Mouse (Mus musculus) kidney, embryonic 16.5 days (tissue): ENCODE results near the gene Zfp948. TPM values are rescaled to one million over a fixed set of nuclear protein-coding genes. Genes with fewer than 3 reads are reported as not detected.

Experiments
- ATAC-seq: fragments of 200-750 bp; cut with Nextera tagmentation; 2 replicates; pipeline ENCODE4 v1.8.0; 2017; ENCODE audit warnings: moderate TSS enrichment; ENCODE audit not compliant: low FRiP score, low TSS enrichment
- H3K27ac ChIP-seq: fragments of 300-500 bp; sonication (generic); 2 replicates; pipeline ENCODE4 v1.5.1; 2014; ENCODE audit warnings: low read length
- H3K27me3 ChIP-seq: fragments of 300-500 bp; sonication (generic); 2 replicates; pipeline ENCODE4 v1.6.1; 2014; ENCODE audit warnings: low read length, control low read depth, mixed read lengths; ENCODE audit not compliant: insufficient read depth
- H3K36me3 ChIP-seq: fragments of 300-500 bp; sonication (generic); 2 replicates; pipeline ENCODE4 v1.6.1; 2014; ENCODE audit warnings: low read length, control low read depth, mixed read lengths; ENCODE audit not compliant: insufficient read depth
- H3K4me1 ChIP-seq: fragments of 300-500 bp; sonication (generic); 2 replicates; pipeline ENCODE4 v1.6.1; 2014; ENCODE audit warnings: low read length, control low read depth, mixed read lengths; ENCODE audit not compliant: insufficient read depth
- H3K4me2 ChIP-seq: fragments of 300-500 bp; sonication (generic); replicated peaks from 2 replicates; pipeline ENCODE4 v1.6.1; 2014; ENCODE audit warnings: low read depth, low read length
- H3K4me3 ChIP-seq: fragments of 300-500 bp; sonication (generic); 2 replicates; pipeline ENCODE4 v1.5.1; 2014; ENCODE audit warnings: mild to moderate bottlenecking, low read length
- H3K9ac ChIP-seq: fragments of 300-500 bp; sonication (generic); replicated peaks from 2 replicates; pipeline ENCODE4 v1.6.1; 2014; ENCODE audit warnings: low read length
- H3K9me3 ChIP-seq: fragments of 300-500 bp; sonication (generic); 2 replicates; pipeline ENCODE4 v1.6.1; 2016; ENCODE audit warnings: low read length, control low read depth
- WGBS: fragments of 180-500 bp; shearing (Covaris S2); extraction: QIAGEN DNeasy Blood & Tissue Kit; methylation state at CpG from one replicate; pipeline ENCODE4 v1.1.7; 2014; 5-methylcytosine and 5-hydroxymethylcytosine counted together
- polyA plus RNA-seq: library from polyadenylated mRNA; unstranded; fragments of >200 nt; fragmentation: Nextera tagmentation; extraction: Ambion mirVana; gene quantifications from 2 replicates; pipeline ENCODE4 v1.2.1, GENCODE M21; 2015

Gene Zfp948
- polyA plus RNA-seq: 20.5 and 20.6 TPM in 2 replicates

DNA sequence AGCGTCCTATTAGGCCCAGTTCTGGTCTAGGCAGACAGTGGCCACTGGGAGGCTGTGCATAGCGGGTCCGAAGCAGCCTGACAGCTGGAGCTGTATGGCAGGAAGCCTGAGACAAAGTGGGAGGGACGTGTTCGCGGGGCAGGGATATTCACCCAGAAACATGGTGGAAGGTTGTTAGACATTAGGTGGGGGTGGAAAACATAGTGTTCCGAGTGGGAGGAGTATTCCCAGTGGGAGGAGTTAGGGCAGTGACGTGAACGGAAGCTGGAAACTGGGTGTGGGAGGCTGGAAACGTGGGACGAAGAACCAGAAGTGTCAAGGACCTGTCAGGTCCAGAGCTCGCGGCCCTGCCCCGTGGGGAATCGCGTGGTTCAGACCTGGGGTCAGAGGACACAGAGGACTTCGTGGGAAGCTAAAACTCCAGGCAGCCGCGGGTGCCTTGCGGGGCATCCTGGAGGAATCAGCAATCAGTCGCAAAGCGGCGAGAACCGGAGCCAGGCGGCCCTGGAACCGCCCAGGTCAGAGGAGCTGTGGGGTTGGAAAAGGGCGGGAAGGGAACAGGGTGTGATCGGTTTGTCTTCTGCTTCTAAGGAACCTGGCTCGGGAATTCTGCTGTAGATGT lies at the start of gene Zfp948:
Zfp948 (plus strand) TSS at position 281 of the 622 bp plus-strand sequence.
- H3K4me1 ChIP-seq: peaks cover 16% of the 10 kb centered on the region
- H3K27me3 ChIP-seq: no peaks in the 10 kb centered on the region
- H3K27ac ChIP-seq: peak within 1 kb of the TSS; percentile 94
- H3K4me2 ChIP-seq: peak within 1 kb of the TSS; percentile 65
- H3K9ac ChIP-seq: peak within 1 kb of the TSS; percentile 79
- peaks cover 4% of the 10 kb centered on the region; the same call in 1 of the 2 replicates for H3K36me3 ChIP-seq
- peak; percentile 98 for ATAC-seq
- H3K9me3 ChIP-seq: no peaks in the 10 kb centered on the region
- 0% methylated on average over 29 of the region's 29 CpGs for WGBS
- H3K4me3 ChIP-seq: peak within 1 kb of the TSS; percentile 70

GRCm38 (mm10) chr17:21517130-21517671 lies 49.6 kb upstream of the Zfp948 start:
- ATAC-seq: no peak
- no peaks in the 10 kb centered on the region for H3K27me3 ChIP-seq
- H3K9me3 ChIP-seq: no peaks in the 10 kb centered on the region
- no peaks in the 10 kb centered on the region for H3K36me3 ChIP-seq
- WGBS: 36% methylated on average over 4 of the region's 4 CpGs
- peak overlapping the region; percentile 73 for H3K4me3 ChIP-seq
- peak overlapping the region; percentile 97 for H3K27ac ChIP-seq
- H3K9ac ChIP-seq: peak overlapping the region; percentile 73
- H3K4me2 ChIP-seq: peak overlapping the region; percentile 87
- H3K4me1 ChIP-seq: peaks cover 5% of the 10 kb centered on the region; the same call in 1 of the 2 replicates

DNA sequence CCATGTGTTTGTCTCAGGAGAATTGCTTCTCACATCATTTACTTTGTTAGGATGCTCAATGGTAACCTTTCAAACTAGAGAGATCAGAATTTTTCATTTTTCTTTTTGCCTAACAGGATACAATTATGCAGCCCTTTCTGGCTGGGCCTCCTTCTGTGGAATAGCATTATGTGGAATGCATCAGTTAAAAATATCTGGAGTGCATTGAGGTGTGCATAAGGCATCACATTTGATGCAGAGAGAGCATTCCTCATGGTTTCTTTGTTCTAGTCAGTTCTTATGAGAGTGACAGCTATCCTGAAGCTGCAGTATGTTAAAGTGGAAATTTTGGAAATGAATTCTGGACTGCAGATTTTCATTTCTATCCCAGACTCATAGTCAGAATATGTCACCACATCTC lies 40.5 kb upstream of the Zfp948 start:
- H3K9ac ChIP-seq: no peak overlapping the region
- no peaks in the 10 kb centered on the region for H3K27me3 ChIP-seq
- no peak for ATAC-seq
- no peaks in the 10 kb centered on the region for H3K36me3 ChIP-seq
- no peak overlapping the region for H3K4me2 ChIP-seq
- H3K27ac ChIP-seq: no peak overlapping the region
- no peak overlapping the region for H3K4me3 ChIP-seq
- no peaks in the 10 kb centered on the region for H3K9me3 ChIP-seq
- H3K4me1 ChIP-seq: no peaks in the 10 kb centered on the region

- Histone ChIP-seq H3K9ac (no peak overlapping the region), H3K4me3 (no peak overlapping the region), H3K4me2 (no peak overlapping the region), H3K27ac (no peak overlapping the region), H3K9me3 (no peaks in the 10 kb centered on the region), H3K27me3 (no peaks in the 10 kb centered on the region), H3K4me1 (peaks cover 21% of the 10 kb centered on the region), H3K36me3 (no peaks in the 10 kb centered on the region)
- ATAC-seq: no peak
- 76% methylated on average over 5 of the region's 5 CpGs for WGBS
These were observed 36.0 kb upstream of the Zfp948 start for GRCm38 (mm10) chr17:21530645-21531330.

- Histone ChIP-seq H3K4me1 (peaks cover 21% of the 10 kb centered on the region), H3K27ac (peak overlapping the region; percentile 98), H3K36me3 (no peaks in the 10 kb centered on the region), H3K9me3 (no peaks in the 10 kb centered on the region), H3K27me3 (no peaks in the 10 kb centered on the region), H3K4me2 (peak overlapping the region; percentile 71), H3K4me3 (peak overlapping the region; percentile 85), H3K9ac (peak overlapping the region; percentile 96)
- ATAC-seq: no peak
- WGBS: 57% methylated on average over 5 of the region's 5 CpGs
These were observed 35.2 kb upstream of the Zfp948 start for GRCm38 (mm10) chr17:21531621-21532020.

GRCm38 (mm10) chr17:21532101-21532951 lies 34.5 kb upstream of the Zfp948 start:
- peak; percentile 87 for ATAC-seq
- Histone ChIP-seq H3K4me3 (peak overlapping the region; percentile 85), H3K9ac (peak overlapping the region; percentile 96), H3K27me3 (no peaks in the 10 kb centered on the region), H3K27ac (peak overlapping the region; percentile 98), H3K36me3 (no peaks in the 10 kb centered on the region), H3K4me1 (peaks cover 21% of the 10 kb centered on the region), H3K9me3 (no peaks in the 10 kb centered on the region), H3K4me2 (peak overlapping the region; percentile 71)
- WGBS: under 1% methylated on average over 54 of the region's 54 CpGs

DNA sequence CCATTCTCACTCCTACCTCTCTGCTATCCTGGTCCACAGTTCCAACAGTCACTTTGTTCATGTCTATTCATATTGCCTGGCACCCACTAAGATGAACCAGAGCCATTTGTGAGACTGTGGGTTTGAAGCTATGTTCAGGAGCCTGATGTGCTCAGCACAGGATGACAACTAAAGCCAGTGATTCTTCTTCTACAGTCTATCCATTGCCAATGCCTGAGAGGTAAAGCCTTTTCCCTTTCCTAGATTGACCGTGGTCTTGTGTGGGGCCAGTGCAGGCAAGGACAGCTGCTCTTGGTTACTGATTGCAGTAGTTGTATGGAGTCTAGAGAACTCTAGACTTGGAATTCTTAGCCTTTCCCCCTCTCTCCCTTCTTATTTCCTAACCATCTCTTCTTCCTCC lies 32.8 kb upstream of the Zfp948 start:
- Histone ChIP-seq H3K9me3 (no peaks in the 10 kb centered on the region), H3K4me1 (peaks cover 21% of the 10 kb centered on the region), H3K9ac (0 out of 2 replicates have a peak overlapping the region, but pooled peaks have one; percentile 2), H3K4me2 (no peak overlapping the region), H3K4me3 (no peak overlapping the region), H3K36me3 (no peaks in the 10 kb centered on the region), H3K27me3 (no peaks in the 10 kb centered on the region), H3K27ac (no peak overlapping the region)
- WGBS: 86% methylated on average over 1 of the region's 1 CpGs
- ATAC-seq: no peak

- Histone ChIP-seq H3K36me3 (no peaks in the 10 kb centered on the region), H3K9me3 (no peaks in the 10 kb centered on the region), H3K4me2 (peak overlapping the region; percentile 87), H3K27me3 (no peaks in the 10 kb centered on the region), H3K4me1 (peaks cover 21% of the 10 kb centered on the region), H3K9ac (peak overlapping the region; percentile 70), H3K4me3 (no peak overlapping the region), H3K27ac (peak overlapping the region; percentile 54)
- ATAC-seq: peak; percentile 25; the same call in 1 of the 2 replicates
- WGBS: 10% methylated on average over 4 of the region's 4 CpGs
These were observed 32.2 kb upstream of the Zfp948 start for GRCm38 (mm10) chr17:21534460-21535095.
